11 mouse cellular contexts compared by ENCODE assay signal in genomic region chr4:150219501-150220292, GRCm38 (mm10). TPM values are rescaled to one million over a fixed set of nuclear protein-coding genes. Genes with fewer than 3 reads are reported as not detected.
DNase-seq lines count a peak whose midpoint lies in the region; ATAC-seq and TF ChIP-seq lines count a peak whose summit lies in the region.
"Had no signal": no experiment of that assay in that cellular context is flagged by ENCODE, and none has a peak within 500 bp of the region (broad histone marks: within the 10 kb centered on the region; RNA-seq: fewer than 3 reads in every experiment).

No protein-coding gene starts in this region.

- H3K27me3 ChIP-seq in limb, embryonic 14.5 days (ENCODE audit: control insufficient read depth, insufficient read depth, low read length): no peaks in the 10 kb centered on the region
- H3K27me3 ChIP-seq in neural tube, embryonic 14.5 days (ENCODE audit: control insufficient read depth, insufficient read depth, low read length): no peaks in the 10 kb centered on the region

- no peak for TF ChIP-seq POLR2A in limb, embryonic 14.5 days (IDR thresholded peaks at IDR 0.05; ENCODE audit: borderline replicate concordance, extremely low read depth, insufficient read depth, insufficient read length)

- H3K36me3 ChIP-seq in limb, embryonic 14.5 days (ENCODE audit: control insufficient read depth, insufficient read depth, low read length): no peaks in the 10 kb centered on the region
- no peaks in the 10 kb centered on the region for H3K36me3 ChIP-seq in neural tube, embryonic 14.5 days (ENCODE audit: control insufficient read depth, insufficient read depth, low read length)

- H3K4me3 ChIP-seq in limb, embryonic 14.5 days (replicated peaks; ENCODE audit: low read length): no peak overlapping the region
- no peak overlapping the region for H3K4me3 ChIP-seq in neural tube, embryonic 14.5 days (ENCODE audit: low read depth, low read length)

- no peak overlapping the region for H3K4me2 ChIP-seq in limb, embryonic 14.5 days (replicated peaks; ENCODE audit: low read depth, low read length, severe bottlenecking)
- H3K4me2 ChIP-seq in neural tube, embryonic 14.5 days (ENCODE audit: low read depth, low read length): no peak overlapping the region

- H3K27ac ChIP-seq in limb, embryonic 14.5 days (replicated peaks; ENCODE audit: low read depth, low read length): no peak overlapping the region
- no peak overlapping the region for H3K27ac ChIP-seq in neural tube, embryonic 14.5 days (ENCODE audit: low read depth, low read length)

- no peak overlapping the region for H3K9ac ChIP-seq in limb, embryonic 14.5 days (ENCODE audit: low read depth, low read length, severe bottlenecking)
- H3K9ac ChIP-seq in neural tube, embryonic 14.5 days (replicated peaks; ENCODE audit: low read depth, low read length): no peak overlapping the region

- peak; percentile 31; the same call in 1 of the 2 replicates for ATAC-seq in limb, embryonic 14.5 days (ENCODE audit: low FRiP score, low read depth)
- ATAC-seq in neural tube, embryonic 14.5 days (ENCODE audit: low read depth): peak; percentile 38; the same call in 1 of the 2 replicates

- H3K4me1 ChIP-seq in limb, embryonic 14.5 days (ENCODE audit: control insufficient read depth, insufficient read depth, low read length): no peaks in the 10 kb centered on the region
- H3K4me1 ChIP-seq in neural tube, embryonic 14.5 days (ENCODE audit: control insufficient read depth, insufficient read depth, low read length): no peaks in the 10 kb centered on the region

- DNase-seq in kidney, adult 18-20 months: peak; percentile 67
- no peak for DNase-seq in kidney, adult 11 months
- DNase-seq in CD4-positive helper T cell, adult 2 months (ENCODE audit: low read depth, low spot score): peak; percentile 57
- peak; percentile 82 for DNase-seq in NIH3T3 (ENCODE audit: low read depth)
- DNase-seq in embryo, embryonic 9.5 days (ENCODE audit: extremely low spot score): peak; percentile 53
- peak; percentile 65 for DNase-seq in limb, embryonic 14.5 days (ENCODE audit: low spot score)
- DNase-seq in layer of hippocampus, adult 9-10 months (ENCODE audit: low spot score): no peak

- no peaks in the 10 kb centered on the region for H3K9me3 ChIP-seq in limb, embryonic 14.5 days (ENCODE audit: control insufficient read depth, low read length)
- no peaks in the 10 kb centered on the region for H3K9me3 ChIP-seq in neural tube, embryonic 14.5 days (ENCODE audit: control insufficient read depth, low read length)

- 75% methylated on average over 9 of the region's 9 CpGs for WGBS in limb, embryonic 14.5 days
- 78% methylated on average over 9 of the region's 9 CpGs for WGBS in neural tube, embryonic 14.5 days

RNA-seq across cellular contexts. Expression of gene Eno1, which starts 16.8 kb away (rescaled TPM):
- polyA plus RNA-seq in limb, embryonic 14.5 days (2012; rRNA removed): 675 and 907 TPM in 2 replicates
- 1,291 and 1,302 TPM in 2 replicates for polyA plus RNA-seq in limb, embryonic 14.5 days (2014; fragmentation: Nextera tagmentation; extraction: Ambion mirVana)
- polyA plus RNA-seq in neural tube, embryonic 14.5 days (2014; fragmentation: Nextera tagmentation; extraction: Ambion mirVana): 974 and 1,050 TPM in 2 replicates

RNA-seq across cellular contexts. Expression of gene Car6, which starts 18.6 kb away (rescaled TPM):
- 0.14 and 0.26 TPM in 2 replicates for polyA plus RNA-seq in limb, embryonic 14.5 days (2012; rRNA removed)
- 0.14 TPM in 1 of 2 replicates, not detected in the other for polyA plus RNA-seq in limb, embryonic 14.5 days (2014; fragmentation: Nextera tagmentation; extraction: Ambion mirVana)
- polyA plus RNA-seq in neural tube, embryonic 14.5 days (2014; fragmentation: Nextera tagmentation; extraction: Ambion mirVana): not detected in 2 replicates
- polyA plus RNA-seq: erythroblast, embryonic 14.5 days; liver, embryonic 16.5 days; stomach, embryonic 16.5 days had no signal

Comparison
In these comparisons a context has a peak if more than half of its experiments do, and no peak if none do; other contexts are left out.
1. DNase-seq: peak in kidney, adult 18-20 months (single experiment), CD4-positive helper T cell, adult 2 months (single experiment), NIH3T3 (single experiment), embryo, embryonic 9.5 days (single experiment) and limb, embryonic 14.5 days (single experiment); none in kidney, adult 11 months (single experiment) and layer of hippocampus, adult 9-10 months (single experiment).